Mouse (Mus musculus): ENCODE results near the gene Rpl26.
A peak's percentile ranks its signal among the peaks of the same experiment; 100 is the strongest.

Rpl26 gene

GRCm38 (mm10) chr11:68891823-68892222 lies 9.6 kb upstream of the Rpl26 start:
- DNase-seq, result no peak

GRCm38 (mm10) chr11:68892233-68892832 lies 9.1 kb upstream of the Rpl26 start:
- peak; percentile 32 to 64 for DNase-seq

GRCm38 (mm10) chr11:68893911-68894464 lies 7.4 kb upstream of the Rpl26 start:
- DNase-seq, result no peak

- no peak for DNase-seq
Measured at GRCm38 (mm10) chr11:68896247-68896646, 5.1 kb upstream of the Rpl26 start.

GRCm38 (mm10) chr11:68897120-68897519 lies 4.3 kb upstream of the Rpl26 start:
- peak in 1 of 2 experiments; percentile 50 for DNase-seq

GRCm38 (mm10) chr11:68897838-68898237 lies 3.5 kb upstream of the Rpl26 start:
- DNase-seq, result no peak

GRCm38 (mm10) chr11:68898790-68899189 lies 2.6 kb upstream of the Rpl26 start:
- no peak for DNase-seq

- no peak for DNase-seq
Measured at GRCm38 (mm10) chr11:68899815-68900214, 1.6 kb upstream of the Rpl26 start.

- DNase-seq, result no peak
Measured at GRCm38 (mm10) chr11:68900519-68901350, 648 bp upstream of the Rpl26 start.

- no peak for DNase-seq
Measured at GRCm38 (mm10) chr11:68902047-68902364, 623 bp downstream of the Rpl26 start.

GRCm38 (mm10) chr11:68902367-68902766 lies 984 bp downstream of the Rpl26 start:
- DNase-seq, result no peak

- no peak for DNase-seq
Measured at GRCm38 (mm10) chr11:68902823-68903222, 1.4 kb downstream of the Rpl26 start.

GRCm38 (mm10) chr11:68903775-68904174 lies 2.4 kb downstream of the Rpl26 start:
- no peak for DNase-seq

- DNase-seq, result peak in 1 of 2 experiments; percentile 83
Measured at GRCm38 (mm10) chr11:68904375-68905137, 3.2 kb downstream of the Rpl26 start.

GRCm38 (mm10) chr11:68905138-68905531 lies 3.8 kb downstream of the Rpl26 start:
- no peak for DNase-seq

- no peak for DNase-seq
Measured at GRCm38 (mm10) chr11:68905665-68906460, 4.5 kb downstream of the Rpl26 start.

GRCm38 (mm10) chr11:68906461-68906790 lies 5.0 kb downstream of the Rpl26 start:
- no peak for DNase-seq

- DNase-seq, result no peak
Measured at GRCm38 (mm10) chr11:68907251-68907650, 5.9 kb downstream of the Rpl26 start.

- DNase-seq, result no peak
Measured at GRCm38 (mm10) chr11:68908846-68909503, 7.6 kb downstream of the Rpl26 start.

- DNase-seq, result peak in 1 of 2 experiments; percentile 63
Measured at GRCm38 (mm10) chr11:68911531-68912177, 10.3 kb downstream of the Rpl26 start.

- DNase-seq, result no peak
Measured at GRCm38 (mm10) chr11:68914566-68914965, 13.2 kb downstream of the Rpl26 start.

- no peak for DNase-seq
Measured at GRCm38 (mm10) chr11:68923191-68923590, 21.8 kb downstream of the Rpl26 start.
